Mouse (Mus musculus): Measurements from ENCODE around the gene Itm2a. TPM values are rescaled to one million over a fixed set of nuclear protein-coding genes. Genes with fewer than 3 reads are reported as not detected.

Gene Itm2a
- polyA plus RNA-seq, 1 experiment from 2014 or later, result 1,448 TPM

DNA sequence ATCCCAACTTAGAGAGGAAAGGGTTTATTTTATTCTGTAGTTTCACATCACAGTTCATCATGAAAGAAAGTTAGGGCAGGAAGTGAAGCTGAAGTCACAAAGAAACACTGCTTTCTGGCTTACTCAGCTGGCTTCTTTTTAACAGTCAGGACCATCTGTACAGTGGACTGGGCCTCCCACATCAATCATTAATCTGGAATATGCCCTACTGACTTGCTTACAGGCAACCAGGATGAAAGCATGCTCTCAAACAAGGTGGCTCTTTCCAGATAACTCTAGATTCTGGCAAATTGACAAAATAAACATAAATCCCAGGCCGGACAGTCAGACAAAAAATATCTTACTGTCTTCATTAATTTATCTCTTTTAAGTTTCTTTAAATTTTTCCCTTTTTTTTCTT, 27.8 kb downstream of the Itm2a start:
- Histone ChIP-seq H3K9ac (replicated peaks; ENCODE audit: low read depth, low read length) (no peak overlapping the region), H3K4me2 (replicated peaks; ENCODE audit: low read depth, low read length) (no peak overlapping the region), H3K36me3 (ENCODE audit: control insufficient read depth, insufficient read depth, low read length) (no peaks in the 10 kb centered on the region), H3K27ac (ENCODE audit: low read length) (no peak overlapping the region), H3K4me3 (ENCODE audit: low read depth, low read length) (no peak overlapping the region), H3K4me1 (ENCODE audit: control insufficient read depth, insufficient read depth, low read length) (no peaks in the 10 kb centered on the region), H3K27me3 (ENCODE audit: control insufficient read depth, insufficient read depth, low read length) (no peaks in the 10 kb centered on the region), H3K9me3 (ENCODE audit: control insufficient read depth, low read depth, low read length) (no peaks in the 10 kb centered on the region)
- WGBS, result 50% methylated on average over 1 of the region's 1 CpGs
- ATAC-seq (ENCODE audit: insufficient number of reproducible peaks, insufficient read depth, low FRiP score, low read depth), result no peak

Other genes with a start within 250 kb of the Itm2a start
- gene Gpr174, start 147.5 kb downstream of the Itm2a start, polyA plus RNA-seq (2014; fragmentation: Nextera tagmentation; extraction: Ambion mirVana), result 0.29 and 0.43 TPM in 2 replicates